Mouse (Mus musculus) layer of hippocampus, postnatal 10 days (tissue): Measurements from ENCODE around the gene Tmem45a. TPM values are rescaled to one million over a fixed set of nuclear protein-coding genes. Genes with fewer than 3 reads are reported as not detected.
"Not testable (repeated sequence)": the region's sequence is repeated elsewhere in the genome, so short reads cannot be mapped to it uniquely, and the experiment has no call there.

Experiments
- DNase-seq, 2 experiments: peaks; one replicate each; pipeline ENCODE4 v3.0.0; 2021; ENCODE audit warnings: low spot score in 2 of 2
- long read RNA-seq: library from polyadenylated mRNA; stranded (forward); transcript quantifications from one replicate; pipeline ENCODE4 v2.0.0, GENCODE M21; 2023
- total RNA-seq, 2 experiments: library from RNA; stranded (reverse); gene quantifications; 2 replicates each; pipeline ENCODE4 v1.2.3; 2021

The Tmem45a gene
- 1 to 10 TPM; 2.4 to 3.6 TPM for total RNA-seq
- long read RNA-seq, partial matches to known transcripts: 0 of 4 reads
- long read RNA-seq, other reads (novel, unspliced or antisense): 2 of 4 reads

GRCm38 (mm10) chr16:56885824-56886615 is at the start of gene Tmem45a:
Tmem45a (minus strand) TSS chr16:56886166.
- peak; percentile 78 to 83 for DNase-seq

- DNase-seq: peak in 1 of 2 experiments; percentile 6
Observed at GRCm38 (mm10) chr16:56928023-56928422, 42.1 kb upstream of the Tmem45a start, which contains the start of gene Lnp1. Lnp1 (minus strand) TSS chr16:56928061.

- peak; percentile 6 to 19 for DNase-seq
Observed at GRCm38 (mm10) chr16:56920102-56920657, 34.2 kb upstream of the Tmem45a start.

- no peak for DNase-seq
Observed at GRCm38 (mm10) chr16:56917230-56917629, 31.3 kb upstream of the Tmem45a start.

DNA sequence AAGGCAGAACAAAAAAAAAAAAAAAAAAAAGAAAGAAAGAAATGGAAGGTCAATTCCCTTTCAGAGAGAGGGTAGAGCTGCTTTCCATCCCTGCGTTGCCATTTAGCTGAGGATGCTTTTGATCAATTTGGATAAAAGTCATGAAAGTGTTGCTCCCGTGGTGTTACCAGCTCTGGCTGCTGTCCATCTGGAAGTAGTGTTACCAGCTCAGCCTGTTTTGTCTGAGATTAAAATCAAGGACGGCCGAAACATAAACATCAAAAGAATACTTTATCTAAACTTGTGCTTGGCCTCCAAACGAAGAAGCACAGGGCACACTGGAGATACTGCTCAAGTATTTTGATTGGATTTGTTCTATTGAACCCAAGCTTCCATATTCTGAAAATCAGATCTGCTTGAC is 23.0 kb upstream of the Tmem45a start:
- DNase-seq: no peak

DNA sequence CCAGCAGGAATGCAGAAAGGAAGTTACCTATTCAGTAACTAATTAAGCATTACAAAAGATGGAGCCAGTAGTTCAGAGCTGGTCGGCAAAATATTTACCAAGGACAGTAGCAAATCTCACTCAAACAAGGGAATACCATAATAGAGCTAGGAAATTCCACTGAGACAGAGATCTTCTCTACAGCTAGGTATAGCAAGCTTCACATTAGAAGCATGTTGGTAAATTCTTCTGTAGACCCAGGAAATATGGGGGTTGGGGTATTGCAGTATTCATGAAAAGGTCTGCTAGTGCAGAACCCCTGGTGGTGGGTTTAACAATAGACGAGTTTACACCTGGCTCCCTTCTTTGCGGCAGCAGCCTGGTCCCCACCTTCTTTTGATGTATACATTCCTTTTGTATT is 16.2 kb upstream of the Tmem45a start:
- DNase-seq: not testable (repeated sequence)

DNA sequence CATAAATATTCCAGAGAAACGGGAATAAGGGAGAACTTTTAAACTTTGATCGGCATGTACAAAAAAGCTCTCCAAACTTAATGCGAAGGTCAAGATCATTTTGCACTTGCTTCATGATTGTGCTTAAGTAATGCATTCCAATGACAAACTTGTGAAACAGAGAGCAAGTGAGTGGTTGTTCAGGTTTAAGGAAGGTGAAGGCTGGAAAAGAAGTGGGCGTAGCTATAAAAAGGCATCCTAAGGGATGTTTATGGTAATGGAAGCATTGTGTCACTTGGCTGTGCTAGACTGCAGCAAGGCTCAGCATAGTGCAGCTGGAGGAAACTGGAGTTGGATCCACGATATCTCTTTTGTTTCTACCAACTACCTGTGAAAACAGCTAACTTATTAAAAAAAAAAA is 5.6 kb upstream of the Tmem45a start:
- DNase-seq: no peak

DNA sequence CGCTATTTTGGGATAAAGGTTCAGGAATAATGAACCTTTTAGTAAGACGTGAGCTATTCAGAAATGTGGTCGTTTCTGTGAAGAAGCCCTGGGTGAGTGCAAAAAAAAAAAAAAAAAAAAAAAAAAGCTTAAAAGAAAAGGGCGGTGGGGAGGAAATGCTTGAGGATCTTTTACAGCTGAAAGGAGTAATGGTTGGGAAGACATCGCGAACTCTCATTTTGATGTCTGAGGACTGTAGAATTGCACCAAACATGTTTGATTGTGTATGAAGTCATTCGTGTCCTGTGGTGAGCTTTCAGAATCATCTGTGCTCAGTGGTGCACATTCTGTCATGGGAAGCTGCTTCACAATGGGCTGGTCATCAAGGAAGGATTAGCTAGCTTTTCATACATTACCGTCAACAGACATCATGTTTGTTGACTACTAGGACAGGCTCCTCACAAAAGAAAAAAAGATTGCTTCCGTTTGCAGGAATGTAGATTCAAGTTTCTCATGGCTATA is 700 bp upstream of the Tmem45a start:
- DNase-seq: no peak

- DNase-seq: no peak
Observed at GRCm38 (mm10) chr16:56884811-56885210, 1.2 kb downstream of the Tmem45a start.

DNA sequence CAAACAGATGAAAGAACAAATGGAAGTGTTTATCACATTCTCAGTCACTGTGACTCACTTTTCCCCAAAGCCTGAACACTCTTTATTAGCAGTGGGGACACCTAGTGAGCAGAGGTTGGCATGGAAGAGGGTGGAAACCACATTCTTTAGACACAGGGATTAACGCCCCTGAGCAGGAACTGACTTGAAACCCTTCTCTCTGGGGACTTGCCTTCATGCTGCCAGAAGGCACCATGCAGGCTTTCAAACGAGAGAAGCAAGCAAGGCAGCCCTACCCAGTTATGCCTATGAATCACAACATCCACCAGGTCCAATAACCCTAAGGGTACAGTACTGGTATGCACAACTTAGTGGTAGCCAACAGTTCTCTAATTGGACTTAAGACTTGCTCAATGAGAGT is 12.6 kb downstream of the Tmem45a start:
- no peak for DNase-seq

GRCm38 (mm10) chr16:56870458-56870857 is 15.5 kb downstream of the Tmem45a start:
- DNase-seq: no peak

GRCm38 (mm10) chr16:56868361-56868760 is 17.6 kb downstream of the Tmem45a start:
- no peak for DNase-seq

DNA sequence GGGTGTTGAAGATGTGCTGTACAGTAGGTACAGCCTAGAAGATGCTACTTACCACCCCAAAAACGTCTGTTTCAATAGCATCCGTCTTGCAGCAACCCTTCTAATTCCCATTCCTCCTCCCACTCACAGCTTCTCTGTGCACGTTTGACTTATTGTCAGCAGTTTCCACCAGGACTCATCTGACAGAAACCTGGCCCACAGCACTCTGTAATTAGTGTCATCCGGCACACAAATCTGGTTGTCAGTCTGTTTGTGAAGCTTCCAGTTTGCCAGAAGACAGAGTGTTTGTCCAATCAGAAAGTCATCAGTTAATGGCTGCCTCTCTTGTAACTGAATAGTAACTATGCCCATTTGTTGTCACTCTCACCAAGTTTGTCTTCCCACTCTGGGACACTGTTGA is 18.4 kb downstream of the Tmem45a start:
- peak in 1 of 2 experiments; percentile 12 for DNase-seq

DNA sequence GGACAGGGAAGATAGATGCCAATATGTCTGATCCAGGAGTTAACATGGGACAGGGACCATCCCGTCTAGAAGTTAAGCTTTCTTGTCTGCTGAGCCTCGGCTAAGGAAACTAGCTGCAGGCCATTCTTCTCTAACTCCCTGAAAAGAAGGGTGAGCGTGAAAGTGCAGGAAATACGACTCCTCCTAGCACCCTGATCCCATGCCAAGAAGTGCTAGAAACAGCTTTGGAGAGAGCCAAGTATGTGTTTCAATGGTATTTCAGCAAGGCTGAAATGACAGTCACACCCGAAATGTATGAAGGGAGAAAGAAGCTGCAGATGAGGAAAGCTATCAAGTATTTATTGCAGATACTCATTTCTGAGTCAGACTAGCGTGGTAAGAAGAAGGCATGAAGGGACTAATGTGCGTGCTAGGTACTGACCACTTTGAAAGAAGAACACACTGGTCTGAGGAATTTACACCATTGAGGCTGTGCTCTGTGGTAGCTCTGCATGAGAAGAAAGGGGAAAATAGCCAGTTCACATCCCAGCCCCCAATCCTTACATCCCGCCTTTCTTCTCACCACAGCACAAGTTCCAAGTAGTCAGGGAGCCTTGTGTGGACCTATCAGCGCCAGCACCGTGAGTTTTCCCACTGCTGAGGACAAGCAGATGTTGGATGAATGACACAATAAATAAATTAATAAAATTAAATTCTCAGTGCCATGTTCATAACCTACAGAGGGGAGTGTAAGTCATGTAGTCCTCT is 33.0 kb downstream of the Tmem45a start:
- no peak for DNase-seq

DNA sequence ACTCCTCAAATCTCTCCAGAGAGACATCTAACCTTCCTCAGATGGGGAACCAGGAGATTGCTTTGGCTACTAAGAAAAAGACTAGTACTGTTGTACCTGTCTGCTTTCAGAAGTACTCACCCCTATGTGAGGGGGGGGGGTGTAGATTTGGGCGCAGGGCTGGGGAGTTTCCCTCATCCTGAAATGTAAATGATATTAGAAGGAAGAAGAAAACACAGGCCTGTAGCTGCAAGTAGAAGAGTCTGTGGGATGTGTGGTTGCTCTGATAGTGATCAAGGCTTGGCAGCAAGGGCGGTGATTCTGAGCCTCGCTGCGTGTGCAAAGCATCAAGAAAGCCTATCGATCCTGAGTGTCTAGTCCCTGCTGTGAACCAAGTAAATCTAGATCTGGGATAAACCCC is 43.0 kb downstream of the Tmem45a start:
- DNase-seq: no peak

GRCm38 (mm10) chr16:56833312-56833711 is 52.7 kb downstream of the Tmem45a start:
- DNase-seq: no peak

DNA sequence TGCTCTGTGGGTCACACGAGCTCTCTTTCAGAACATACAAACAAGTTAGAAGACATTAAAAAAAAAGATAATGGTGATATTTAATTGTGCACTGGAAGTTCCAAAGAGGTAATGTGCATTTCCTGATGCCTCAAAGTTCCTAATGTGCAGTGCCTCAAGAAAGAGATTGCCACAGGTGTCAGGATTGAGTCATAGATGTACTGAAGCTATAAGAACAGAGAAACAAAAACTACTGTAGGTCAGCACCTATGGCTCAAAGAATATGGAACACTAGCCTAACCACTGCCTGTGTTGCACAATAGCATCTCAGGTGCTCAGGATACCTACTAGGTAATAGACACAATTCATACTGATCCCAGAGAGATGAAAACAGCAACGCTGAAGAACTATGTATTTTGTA is 54.0 kb downstream of the Tmem45a start:
- DNase-seq: no peak

DNA sequence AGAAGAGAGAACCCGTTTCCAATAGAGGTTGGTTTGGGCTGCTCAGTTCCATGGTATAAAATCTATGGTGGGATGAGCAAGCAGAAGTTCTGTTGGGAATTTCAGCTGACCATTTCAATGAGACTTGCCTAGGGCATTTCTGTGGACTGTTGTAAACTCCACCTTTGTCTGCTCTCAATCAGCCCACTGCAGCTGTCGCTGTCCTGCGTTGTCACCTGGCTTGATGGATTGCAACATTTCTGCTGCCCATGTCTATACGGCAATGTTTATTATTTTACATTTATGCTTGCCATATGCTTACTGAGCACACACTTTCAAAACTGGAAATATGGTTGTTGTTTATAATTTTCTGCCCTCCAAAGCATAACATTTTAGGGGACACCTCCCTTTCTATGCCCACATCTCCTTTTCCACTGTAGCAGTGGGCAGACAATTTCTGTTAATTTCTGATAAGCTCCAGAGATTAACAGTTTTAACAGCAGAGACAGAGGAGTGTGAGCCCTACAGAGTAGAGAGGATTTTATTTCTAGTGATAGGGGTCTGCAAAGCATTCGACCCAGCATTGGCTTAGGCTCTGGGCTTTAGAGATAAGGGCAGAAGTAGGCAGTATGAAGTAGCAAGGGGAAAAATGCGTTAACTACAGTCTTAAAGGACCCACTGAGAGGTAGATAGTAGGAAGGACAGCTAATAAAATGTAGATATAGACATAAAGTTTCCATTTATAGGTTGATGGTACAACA is 84.4 kb downstream of the Tmem45a start:
- no peak for DNase-seq

DNA sequence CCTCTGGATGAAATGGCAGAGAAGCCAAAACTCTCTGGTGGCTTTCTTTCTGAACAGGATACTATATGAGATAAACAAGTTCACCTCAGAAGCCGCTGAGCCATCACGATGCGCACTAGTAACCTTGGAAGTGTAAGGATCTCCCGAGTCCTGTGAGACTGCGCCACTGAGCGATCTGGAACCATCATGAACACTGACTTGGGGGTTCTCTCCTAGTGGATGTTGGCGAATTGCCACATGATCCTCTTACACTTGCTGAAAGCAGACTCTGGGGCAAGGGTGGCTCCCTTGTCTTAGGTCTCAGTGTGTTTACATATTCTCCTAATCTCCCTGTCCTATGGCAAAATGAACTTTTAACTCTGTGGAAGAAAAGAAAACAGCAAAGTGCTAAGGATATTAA is 85.0 kb downstream of the Tmem45a start:
- DNase-seq: no peak

DNA sequence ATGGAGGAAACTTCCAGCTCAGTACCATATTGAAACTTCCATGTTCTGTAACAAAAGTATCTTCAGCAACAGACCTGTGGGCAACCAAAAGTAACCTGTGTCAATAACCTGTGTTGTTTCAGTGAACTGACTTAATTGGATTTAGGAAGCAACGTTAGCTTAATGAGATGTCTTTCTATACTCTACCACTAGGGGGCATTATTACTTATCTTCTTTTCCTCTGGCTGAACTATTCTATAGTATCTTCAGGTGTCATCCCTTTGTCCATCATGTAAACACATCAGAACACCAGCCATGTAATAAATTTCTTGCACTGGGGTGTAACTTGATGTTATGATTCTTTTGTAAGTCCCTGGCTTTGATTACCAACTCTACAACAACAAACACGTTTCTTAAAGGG is 85.5 kb downstream of the Tmem45a start:
- no peak for DNase-seq

DNA sequence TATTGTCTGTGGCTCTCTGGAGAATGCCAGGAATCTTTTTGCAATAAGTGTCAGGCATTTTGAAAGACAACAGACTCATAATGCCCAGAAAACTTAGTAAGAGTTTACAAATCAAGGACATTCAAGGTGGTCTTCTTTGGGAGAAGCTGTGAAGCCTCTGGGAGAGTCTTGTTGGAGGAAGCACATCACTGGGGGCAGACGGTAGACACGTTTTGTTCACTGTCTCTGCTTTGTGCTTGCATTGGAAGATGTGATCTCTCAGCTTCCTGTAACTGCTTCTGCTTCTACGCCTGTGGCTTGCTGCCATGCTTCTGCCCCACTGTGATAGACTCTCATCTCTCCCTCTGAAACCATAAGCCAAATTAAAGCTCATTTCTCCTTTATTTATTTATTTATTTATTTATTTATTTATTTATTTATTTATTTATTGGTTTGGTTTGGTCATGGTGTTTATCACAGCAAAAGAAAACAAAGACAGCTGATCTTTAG is 86.4 kb downstream of the Tmem45a start:
- DNase-seq: no peak
